ENCODE assay signal across 10 mouse cellular contexts in genomic region chrX:96133260-96133659, GRCm38 (mm10). TPM values are rescaled to one million over a fixed set of nuclear protein-coding genes. Genes with fewer than 3 reads are reported as not detected.
DNase-seq lines count a peak whose midpoint lies in the region; ATAC-seq and TF ChIP-seq lines count a peak whose summit lies in the region.
"Had no signal": no experiment of that assay in that cellular context is flagged by ENCODE, and none has a peak within 500 bp of the region (broad histone marks: within the 10 kb centered on the region; RNA-seq: fewer than 3 reads in every experiment).

No protein-coding gene starts in this region.

- no peak overlapping the region for H3K4me3 ChIP-seq in heart, embryonic 13.5 days
- no peak overlapping the region for H3K4me3 ChIP-seq in lung, adult 2 months (replicated peaks; ENCODE audit: extremely low read depth, low read depth, low read length)
- H3K4me3 ChIP-seq: hindbrain, embryonic 15.5 days had no signal

- H3K27ac ChIP-seq in heart, embryonic 13.5 days (replicated peaks): peak overlapping the region; percentile 71
- H3K27ac ChIP-seq: hindbrain, embryonic 15.5 days had no signal

- no peaks in the 10 kb centered on the region for H3K9me3 ChIP-seq in heart, embryonic 13.5 days
- H3K9me3 ChIP-seq: G1E; hindbrain, embryonic 15.5 days had no signal

- TF ChIP-seq CTCF in lung, adult 2 months (IDR thresholded peaks at IDR 0.05; ENCODE audit: insufficient read depth, low read length): peak; percentile 58

- TF ChIP-seq POLR2A in lung, adult 2 months (IDR thresholded peaks at IDR 0.05; ENCODE audit: borderline replicate concordance, extremely low read depth, low read depth, low read length): no peak

- no peaks in the 10 kb centered on the region for H3K27me3 ChIP-seq in heart, embryonic 13.5 days (replicated peaks)
- H3K27me3 ChIP-seq: hindbrain, embryonic 15.5 days had no signal

- no peak for ATAC-seq in cerebellum, adult (ENCODE audit: insufficient number of reproducible peaks, low FRiP score, low TSS enrichment)
- ATAC-seq in heart, embryonic 13.5 days (ENCODE audit: extremely low read depth, insufficient number of reproducible peaks, low FRiP score, low TSS enrichment): no peak; the same call in 1 of the 2 replicates

- H3K36me3 ChIP-seq in heart, embryonic 13.5 days: no peaks in the 10 kb centered on the region
- H3K36me3 ChIP-seq: hindbrain, embryonic 15.5 days had no signal

- no peak overlapping the region for H3K4me2 ChIP-seq in heart, embryonic 13.5 days
- H3K4me2 ChIP-seq: hindbrain, embryonic 15.5 days had no signal

- peak; percentile 23 to 32 for DNase-seq in cerebellum, postnatal 10 days
- DNase-seq in 3134 (ENCODE audit: extremely low read depth, insufficient read length, low spot score): peak; percentile 56
- peak; percentile 36 to 59 for DNase-seq in adrenal gland, postnatal 36 days
- peak; percentile 35 for DNase-seq in lung, adult 2 months
- peak; percentile 35 for DNase-seq in thymus, postnatal 25 days
- DNase-seq in left cerebral cortex, adult 18-20 months (ENCODE audit: low spot score in 2 of 2): no peak

- 9% methylated on average over 2 of the region's 2 CpGs for WGBS in heart, embryonic 13.5 days
- 17% methylated on average over 2 of the region's 2 CpGs for WGBS in lung, adult 2 months

- H3K9ac ChIP-seq in heart, embryonic 13.5 days: no peak overlapping the region
- H3K9ac ChIP-seq: hindbrain, embryonic 15.5 days had no signal

- H3K4me1 ChIP-seq in heart, embryonic 13.5 days: peaks cover 64% of the 10 kb centered on the region
- peaks cover 32% of the 10 kb centered on the region for H3K4me1 ChIP-seq in lung, adult 2 months (ENCODE audit: control insufficient read depth, insufficient read depth, low read length)
- H3K4me1 ChIP-seq: hindbrain, embryonic 15.5 days had no signal

RNA-seq across cellular contexts. Expression of gene Msn, which starts 37.4 kb away (rescaled TPM):
- total RNA-seq in adrenal gland, postnatal 36 days (2021): 100 to 1,000 TPM; 144 to 168 TPM
- polyA plus RNA-seq in heart, embryonic 13.5 days (2015; fragmentation: Nextera tagmentation; extraction: Ambion mirVana): 180 and 183 TPM in 2 replicates
- 290 and 370 TPM in 2 replicates for polyA plus RNA-seq in lung, adult 2 months (2012; rRNA removed)
- 10 to 100 TPM; 18.6 to 20.2 TPM for total RNA-seq in left cerebral cortex, adult 18-20 months (2021)

Comparison
In these comparisons a context has a peak if more than half of its experiments do, and no peak if none do; other contexts are left out.
1. DNase-seq: peak in cerebellum, postnatal 10 days (2 of 2), 3134 (single experiment), adrenal gland, postnatal 36 days (2 of 2), lung, adult 2 months (single experiment) and thymus, postnatal 25 days (single experiment); none in left cerebral cortex, adult 18-20 months (0 of 2).
2. RNA of gene Msn, which starts 37.4 kb away (total RNA-seq): 144 to 168 TPM in adrenal gland, postnatal 36 days; 18.6 to 20.2 TPM in left cerebral cortex, adult 18-20 months; every median in the first group is over 4 times any median in the second.